Mouse (Mus musculus): Measurements from ENCODE around the gene Diaph2. TPM values are rescaled to one million over a fixed set of nuclear protein-coding genes. Genes with fewer than 3 reads are reported as not detected.

Diaph2 gene
- polyA plus RNA-seq, 1 experiment from 2014 or later, result 2.4 TPM

DNA sequence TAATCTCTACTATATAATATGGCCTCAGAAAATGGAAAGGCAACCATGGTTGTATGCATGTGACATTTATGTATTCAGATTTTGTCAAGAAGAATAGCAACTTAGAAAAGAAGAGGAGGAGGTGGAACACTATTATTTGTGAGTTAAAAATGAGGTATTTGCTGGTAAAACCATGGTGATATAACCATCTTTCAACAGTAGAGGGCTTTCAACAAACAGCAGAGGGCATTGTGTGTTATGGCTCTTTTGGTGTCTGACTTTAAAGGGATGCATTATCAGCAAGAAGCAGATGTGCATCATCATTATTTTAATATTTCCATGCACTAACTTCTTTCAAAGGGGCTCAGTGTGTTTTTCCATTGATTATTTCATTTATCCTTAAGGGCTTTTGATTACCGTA lies 731.3 kb downstream of the Diaph2 start:
- no peaks in the 10 kb centered on the region for H3K36me3 ChIP-seq (replicated peaks; ENCODE audit: insufficient read depth, low read length)
- H3K27me3 ChIP-seq (ENCODE audit: insufficient read depth, low read length), result no peaks in the 10 kb centered on the region
- TF ChIP-seq CTCF (IDR thresholded peaks at IDR 0.05; ENCODE audit: low read depth) (no peak), EP300 (IDR thresholded peaks at IDR 0.05; ENCODE audit: low read depth) (no peak)
- 95% methylated on average over 1 of the region's 1 CpGs for WGBS (ENCODE audit: insufficient replicate concordance)
- H3K4me2 ChIP-seq (ENCODE audit: low read depth, low read length), result no peak overlapping the region
- no peak overlapping the region for H3K9ac ChIP-seq (replicated peaks)
- ATAC-seq (no peak), DNase-seq (no peak)
- H3K4me1 ChIP-seq (ENCODE audit: insufficient read depth), result no peaks in the 10 kb centered on the region
- no peak overlapping the region for H3K4me3 ChIP-seq (ENCODE audit: low read depth, low read length)
- H3K9me3 ChIP-seq (ENCODE audit: low read length), result no peaks in the 10 kb centered on the region
- H3K27ac ChIP-seq (ENCODE audit: low read depth), result no peak overlapping the region

- Histone ChIP-seq H3K27me3 (ENCODE audit: insufficient read depth, low read length) (no peaks in the 10 kb centered on the region), H3K9ac (replicated peaks) (no peak overlapping the region), H3K9me3 (ENCODE audit: low read length) (no peaks in the 10 kb centered on the region), H3K27ac (ENCODE audit: low read depth) (no peak overlapping the region), H3K4me2 (ENCODE audit: low read depth, low read length) (no peak overlapping the region), H3K36me3 (replicated peaks; ENCODE audit: insufficient read depth, low read length) (no peaks in the 10 kb centered on the region), H3K4me3 (ENCODE audit: low read depth, low read length) (no peak overlapping the region), H3K4me1 (ENCODE audit: insufficient read depth) (no peaks in the 10 kb centered on the region)
- TF ChIP-seq EP300 (IDR thresholded peaks at IDR 0.05; ENCODE audit: low read depth) (no peak), CTCF (IDR thresholded peaks at IDR 0.05; ENCODE audit: low read depth) (no peak)
- ATAC-seq (no peak), DNase-seq (no peak)
- 74% methylated on average over 12 of the region's 12 CpGs for WGBS (ENCODE audit: insufficient replicate concordance)
Observed at GRCm38 (mm10) chrX:130502680-130503464, 753.3 kb downstream of the Diaph2 start.

- no peak overlapping the region for H3K27ac ChIP-seq (ENCODE audit: low read depth)
- no peak for DNase-seq
- 66% methylated on average over 3 of the region's 3 CpGs for WGBS (ENCODE audit: insufficient replicate concordance)
- H3K9ac ChIP-seq (replicated peaks), result no peak overlapping the region
- no peak overlapping the region for H3K4me2 ChIP-seq (ENCODE audit: low read depth, low read length)
- H3K36me3 ChIP-seq (replicated peaks; ENCODE audit: insufficient read depth, low read length), result no peaks in the 10 kb centered on the region
- ATAC-seq, result no peak
- H3K4me3 ChIP-seq (ENCODE audit: low read depth, low read length), result no peak overlapping the region
- TF ChIP-seq CTCF (IDR thresholded peaks at IDR 0.05; ENCODE audit: low read depth) (no peak), EP300 (IDR thresholded peaks at IDR 0.05; ENCODE audit: low read depth) (no peak)
- no peaks in the 10 kb centered on the region for H3K4me1 ChIP-seq (ENCODE audit: insufficient read depth)
- H3K27me3 ChIP-seq (ENCODE audit: insufficient read depth, low read length), result no peaks in the 10 kb centered on the region
- no peaks in the 10 kb centered on the region for H3K9me3 ChIP-seq (ENCODE audit: low read length)
Observed at GRCm38 (mm10) chrX:130503465-130503860, 753.9 kb downstream of the Diaph2 start.

DNA sequence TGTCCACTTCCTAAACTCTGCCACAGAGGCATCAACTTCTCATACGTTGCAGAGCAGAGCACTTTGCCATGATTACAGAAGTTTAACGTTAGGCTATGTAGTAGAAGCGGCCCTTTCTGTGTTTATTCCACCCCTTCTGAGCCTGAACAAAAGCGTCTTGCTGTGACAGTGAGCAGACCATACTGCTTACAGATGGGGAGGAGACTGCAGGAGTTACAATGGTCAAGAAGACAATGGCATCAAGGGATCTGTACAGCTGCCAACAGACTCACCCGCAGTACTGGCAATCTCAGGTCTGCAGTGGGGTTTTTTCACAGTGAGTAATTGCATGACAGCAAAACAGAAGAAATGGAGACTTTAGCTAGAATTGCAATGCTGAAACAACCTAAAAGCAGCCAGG lies 756.1 kb downstream of the Diaph2 start:
- Histone ChIP-seq H3K27ac (ENCODE audit: low read depth) (no peak overlapping the region), H3K9ac (replicated peaks) (no peak overlapping the region), H3K9me3 (ENCODE audit: low read length) (no peaks in the 10 kb centered on the region), H3K27me3 (ENCODE audit: insufficient read depth, low read length) (no peaks in the 10 kb centered on the region), H3K4me2 (ENCODE audit: low read depth, low read length) (no peak overlapping the region), H3K36me3 (replicated peaks; ENCODE audit: insufficient read depth, low read length) (no peaks in the 10 kb centered on the region), H3K4me3 (ENCODE audit: low read depth, low read length) (no peak overlapping the region), H3K4me1 (ENCODE audit: insufficient read depth) (no peaks in the 10 kb centered on the region)
- TF ChIP-seq CTCF (IDR thresholded peaks at IDR 0.05; ENCODE audit: low read depth) (no peak), EP300 (IDR thresholded peaks at IDR 0.05; ENCODE audit: low read depth) (no peak)
- ATAC-seq, result no peak
- no peak for DNase-seq
- WGBS (ENCODE audit: insufficient replicate concordance), result 44% methylated on average over 5 of the region's 5 CpGs

Data from liver, postnatal 0 days (tissue).